10 mouse cellular contexts compared by ENCODE assay signal in genomic region chr3:57295631-57296030, GRCm38 (mm10). TPM values are rescaled to one million over a fixed set of nuclear protein-coding genes. Genes with fewer than 3 reads are reported as not detected.
DNase-seq lines count a peak whose midpoint lies in the region; ATAC-seq and TF ChIP-seq lines count a peak whose summit lies in the region.
"Had no signal": no experiment of that assay in that cellular context is flagged by ENCODE, and none has a peak within 500 bp of the region (broad histone marks: within the 10 kb centered on the region; RNA-seq: fewer than 3 reads in every experiment).

No protein-coding gene starts in this region.

- H3K36me3 ChIP-seq in heart, embryonic 10.5 days: no peaks in the 10 kb centered on the region
- H3K36me3 ChIP-seq in kidney, embryonic 15.5 days: no peaks in the 10 kb centered on the region; the same call in 1 of the 2 replicates
- no peaks in the 10 kb centered on the region for H3K36me3 ChIP-seq in limb, embryonic 14.5 days (ENCODE audit: control insufficient read depth, insufficient read depth, low read length)
- H3K36me3 ChIP-seq: liver, embryonic 12.5 days had no signal

- peak; percentile 12; the same call in 1 of the 2 replicates for ATAC-seq in kidney, embryonic 15.5 days (replicated peaks; ENCODE audit: low FRiP score)
- ATAC-seq in limb, embryonic 14.5 days (ENCODE audit: low FRiP score, low read depth): no peak
- ATAC-seq: liver, embryonic 12.5 days had no signal

- H3K27ac ChIP-seq in heart, embryonic 10.5 days: 0 out of 2 replicates have a peak overlapping the region, but pooled peaks have one; percentile 47
- peak overlapping the region; percentile 93 for H3K27ac ChIP-seq in kidney, embryonic 15.5 days
- H3K27ac ChIP-seq in brown adipose tissue, adult 24 weeks (replicated peaks; ENCODE audit: low read depth, low read length): peak overlapping the region; percentile 98
- H3K27ac ChIP-seq in limb, embryonic 14.5 days (replicated peaks; ENCODE audit: low read depth, low read length): peak overlapping the region; percentile 85
- H3K27ac ChIP-seq: liver, embryonic 12.5 days had no signal

- intact Hi-C loops in heart, postnatal 36 days (cut with DNase I): loop anchor here (2.0 kb wide), 2 partner anchors 29 to 39 kb away; no protein-coding TSS in a partner anchor

- no peaks in the 10 kb centered on the region for H3K9me3 ChIP-seq in heart, embryonic 10.5 days
- no peaks in the 10 kb centered on the region for H3K9me3 ChIP-seq in kidney, embryonic 15.5 days (replicated peaks)
- H3K9me3 ChIP-seq in limb, embryonic 14.5 days (ENCODE audit: control insufficient read depth, low read length): no peaks in the 10 kb centered on the region
- H3K9me3 ChIP-seq: liver, embryonic 12.5 days had no signal

- TF ChIP-seq POLR2A in limb, embryonic 14.5 days (IDR thresholded peaks at IDR 0.05; ENCODE audit: borderline replicate concordance, extremely low read depth, insufficient read depth, insufficient read length): no peak

- 81% methylated on average over 4 of the region's 4 CpGs for WGBS in heart, embryonic 10.5 days
- WGBS in kidney, embryonic 15.5 days: 65% methylated on average over 4 of the region's 4 CpGs
- WGBS in limb, embryonic 14.5 days: 58% methylated on average over 4 of the region's 4 CpGs

- peak overlapping the region; percentile 52 for H3K4me2 ChIP-seq in kidney, embryonic 15.5 days
- no peak overlapping the region; the same call in 1 of the 2 replicates for H3K4me2 ChIP-seq in limb, embryonic 14.5 days (replicated peaks; ENCODE audit: low read depth, low read length, severe bottlenecking)
- H3K4me2 ChIP-seq: liver, embryonic 12.5 days had no signal

- no peaks in the 10 kb centered on the region; the same call in 1 of the 2 replicates for H3K4me1 ChIP-seq in heart, embryonic 10.5 days
- peaks cover 24% of the 10 kb centered on the region for H3K4me1 ChIP-seq in kidney, embryonic 15.5 days
- no peaks in the 10 kb centered on the region; the same call in 1 of the 2 replicates for H3K4me1 ChIP-seq in brown adipose tissue, adult 24 weeks (ENCODE audit: control insufficient read depth, insufficient read depth, insufficient read length, low read length)
- peaks cover 21% of the 10 kb centered on the region for H3K4me1 ChIP-seq in limb, embryonic 14.5 days (ENCODE audit: control insufficient read depth, insufficient read depth, low read length)
- H3K4me1 ChIP-seq: liver, embryonic 12.5 days; megakaryocyte, embryonic 14.5 days had no signal

- H3K27me3 ChIP-seq in heart, embryonic 10.5 days (ENCODE audit: insufficient read depth, poor library complexity, severe bottlenecking): no peaks in the 10 kb centered on the region
- H3K27me3 ChIP-seq in kidney, embryonic 15.5 days: no peaks in the 10 kb centered on the region
- no peaks in the 10 kb centered on the region for H3K27me3 ChIP-seq in limb, embryonic 14.5 days (ENCODE audit: control insufficient read depth, insufficient read depth, low read length)
- H3K27me3 ChIP-seq: liver, embryonic 12.5 days; megakaryocyte, embryonic 14.5 days had no signal

- H3K4me3 ChIP-seq in heart, embryonic 10.5 days: no peak overlapping the region
- H3K4me3 ChIP-seq in kidney, embryonic 15.5 days (replicated peaks): peak overlapping the region; percentile 42; the same call in 1 of the 2 replicates
- H3K4me3 ChIP-seq in brown adipose tissue, adult 24 weeks (ENCODE audit: insufficient read depth, low read depth, low read length): peak overlapping the region; percentile 73; the same call in 1 of the 2 replicates
- no peak overlapping the region for H3K4me3 ChIP-seq in limb, embryonic 14.5 days (replicated peaks; ENCODE audit: low read length)
- H3K4me3 ChIP-seq: liver, embryonic 12.5 days; megakaryocyte, embryonic 14.5 days had no signal

- peak overlapping the region; percentile 45; the same call in 1 of the 2 replicates for H3K9ac ChIP-seq in kidney, embryonic 15.5 days
- H3K9ac ChIP-seq in limb, embryonic 14.5 days (ENCODE audit: low read depth, low read length, severe bottlenecking): no peak overlapping the region
- H3K9ac ChIP-seq: liver, embryonic 12.5 days had no signal

- no peak for DNase-seq in heart, embryonic 10.5 days (ENCODE audit: low spot score)
- no peak for DNase-seq in heart, postnatal 36 days
- DNase-seq in kidney, adult 8-10 months: no peak
- no peak for DNase-seq in limb, embryonic 14.5 days (ENCODE audit: low spot score)
- DNase-seq in left cerebral cortex, adult 8-10 months (ENCODE audit: low spot score in 2 of 2): no peak
- no peak for DNase-seq in cerebellum, adult 9-11 months

RNA-seq across cellular contexts. Expression of gene Tm4sf1, which starts 6.2 kb away (rescaled TPM):
- 27.3 and 78.6 TPM in 2 replicates for polyA plus RNA-seq in heart, embryonic 10.5 days (2016; fragmentation: Nextera tagmentation; extraction: Ambion mirVana)
- 10 to 100 TPM; 93.9 to 95.5 TPM for total RNA-seq in heart, postnatal 36 days (2021)
- 199 and 212 TPM in 2 replicates for polyA plus RNA-seq in kidney, embryonic 15.5 days (2015; fragmentation: Nextera tagmentation; extraction: Ambion mirVana)
- 49.0 and 77.1 TPM in 2 replicates for polyA plus RNA-seq in brown adipose tissue, adult 24 weeks (2012; ENCODE audit: insufficient read depth, insufficient read length, missing spikeins)
- polyA plus RNA-seq in limb, embryonic 14.5 days (2012; rRNA removed): 57.8 and 66.8 TPM in 2 replicates
- polyA plus RNA-seq in limb, embryonic 14.5 days (2014; fragmentation: Nextera tagmentation; extraction: Ambion mirVana): 96.0 and 98.4 TPM in 2 replicates
- 10 to 100 TPM; 16.8 to 20.9 (median 18.0) TPM for total RNA-seq in left cerebral cortex, adult 8-10 months (2022)

Comparison
In these comparisons a context has a peak if more than half of its experiments do, and no peak if none do; other contexts are left out.
1. H3K27ac ChIP-seq: peak in every context shown above with its lines; median percentile 98 in brown adipose tissue, adult 24 weeks; 93 in kidney, embryonic 15.5 days; 85 in limb, embryonic 14.5 days; 47 in heart, embryonic 10.5 days.
2. H3K4me3 ChIP-seq: peak in kidney, embryonic 15.5 days (single experiment) and brown adipose tissue, adult 24 weeks (single experiment); none in heart, embryonic 10.5 days (single experiment) and limb, embryonic 14.5 days (single experiment).